Mouse (Mus musculus): ENCODE measurements around the gene Edem1. TPM values are rescaled to one million over a fixed set of nuclear protein-coding genes. Genes with fewer than 3 reads are reported as not detected.

Gene Edem1
- 13.5 and 20.8 TPM in 2 replicates for polyA plus RNA-seq (2015; fragmentation: Nextera tagmentation; extraction: Ambion mirVana)

DNA sequence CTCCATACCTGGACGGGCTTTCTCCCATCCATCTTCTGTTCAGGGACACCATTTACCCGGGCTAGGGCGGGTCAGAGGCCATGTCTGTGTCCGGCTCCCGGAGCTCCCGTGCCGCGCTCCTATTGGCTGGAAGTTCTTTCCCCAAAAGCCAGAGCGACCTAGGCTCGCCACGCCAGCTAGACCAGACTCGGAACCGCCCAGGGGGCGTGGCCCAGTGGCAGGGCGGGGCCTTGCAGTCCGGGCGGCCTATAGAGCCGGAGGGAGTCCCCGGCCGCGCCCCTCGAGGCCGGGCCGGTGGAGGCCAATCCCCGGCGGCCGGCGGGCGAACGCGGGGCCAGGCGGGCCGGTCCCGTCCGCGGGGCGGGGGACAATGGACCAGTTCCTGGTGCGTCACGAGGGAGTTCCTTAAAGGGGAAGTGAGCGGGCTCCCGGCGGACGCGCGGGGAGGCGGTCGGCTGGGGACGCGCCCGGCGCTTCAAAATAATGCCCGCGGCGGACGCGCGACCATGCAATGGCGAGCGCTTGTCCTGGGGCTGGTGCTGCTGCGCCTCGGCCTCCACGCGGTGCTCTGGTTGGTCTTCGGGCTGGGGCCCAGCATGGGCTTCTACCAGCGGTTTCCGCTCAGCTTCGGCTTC lies at the start of gene Edem1:
TSS of gene Edem1 (plus strand) at position 408 of the 635 bp plus-strand sequence.
- WGBS (ENCODE audit: insufficient replicate concordance), result under 1% methylated on average over 67 of the region's 67 CpGs
- H3K9ac ChIP-seq, result peak within 1 kb of the TSS; percentile 92
- no peaks in the 10 kb centered on the region for H3K9me3 ChIP-seq (replicated peaks)
- H3K4me1 ChIP-seq (replicated peaks), result peaks cover 61% of the 10 kb centered on the region
- peak within 1 kb of the TSS; percentile 92 for H3K4me3 ChIP-seq (replicated peaks)
- H3K27ac ChIP-seq, result peak within 1 kb of the TSS; percentile 78
- H3K4me2 ChIP-seq, result peak within 1 kb of the TSS; percentile 99
- H3K36me3 ChIP-seq, result peaks cover 8% of the 10 kb centered on the region; the same call in 1 of the 2 replicates
- DNase-seq (peak; percentile 98), ATAC-seq (ENCODE audit: low read depth) (peak; percentile 99)
- no peaks in the 10 kb centered on the region for H3K27me3 ChIP-seq

- ATAC-seq (ENCODE audit: low read depth), result no peak
- 40% methylated on average over 6 of the region's 6 CpGs for WGBS (ENCODE audit: insufficient replicate concordance)
- Histone ChIP-seq H3K27me3 (no peaks in the 10 kb centered on the region), H3K36me3 (no peaks in the 10 kb centered on the region), H3K27ac (no peak overlapping the region), H3K9me3 (replicated peaks) (no peaks in the 10 kb centered on the region), H3K4me3 (replicated peaks) (no peak overlapping the region), H3K9ac (no peak overlapping the region), H3K4me1 (replicated peaks) (peaks cover 41% of the 10 kb centered on the region), H3K4me2 (no peak overlapping the region)
- no peak for DNase-seq
These were observed 46.6 kb upstream of the Edem1 start for GRCm38 (mm10) chr6:108781865-108782264.

GRCm38 (mm10) chr6:108782526-108783183 lies 45.8 kb upstream of the Edem1 start, which contains the start of gene Arl8b:
Gene Arl8b (plus strand): TSS chr6:108783099.
- H3K4me2 ChIP-seq, result peak within 1 kb of the TSS; percentile 81
- DNase-seq (peak; percentile 88), ATAC-seq (ENCODE audit: low read depth) (peak; percentile 96)
- H3K9ac ChIP-seq, result peak within 1 kb of the TSS; percentile 97
- H3K4me1 ChIP-seq (replicated peaks), result peaks cover 37% of the 10 kb centered on the region
- peak within 1 kb of the TSS; percentile 80 for H3K27ac ChIP-seq
- no peaks in the 10 kb centered on the region for H3K9me3 ChIP-seq (replicated peaks)
- peak within 1 kb of the TSS; percentile 99 for H3K4me3 ChIP-seq (replicated peaks)
- 10% methylated on average over 36 of the region's 36 CpGs for WGBS (ENCODE audit: insufficient replicate concordance)
- H3K27me3 ChIP-seq, result no peaks in the 10 kb centered on the region
- no peaks in the 10 kb centered on the region for H3K36me3 ChIP-seq

GRCm38 (mm10) chr6:108783184-108783881 lies 45.1 kb upstream of the Edem1 start:
- H3K4me3 ChIP-seq (replicated peaks), result peak overlapping the region; percentile 99
- no peaks in the 10 kb centered on the region for H3K36me3 ChIP-seq
- peaks cover 33% of the 10 kb centered on the region for H3K4me1 ChIP-seq (replicated peaks)
- no peaks in the 10 kb centered on the region for H3K9me3 ChIP-seq (replicated peaks)
- DNase-seq (peak; percentile 12), ATAC-seq (ENCODE audit: low read depth) (peak; percentile 41; the same call in 1 of the 2 replicates)
- H3K4me2 ChIP-seq, result peak overlapping the region; percentile 81
- WGBS (ENCODE audit: insufficient replicate concordance), result under 1% methylated on average over 57 of the region's 57 CpGs
- H3K9ac ChIP-seq, result peak overlapping the region; percentile 97
- H3K27ac ChIP-seq, result peak overlapping the region; percentile 80
- H3K27me3 ChIP-seq, result no peaks in the 10 kb centered on the region

DNA sequence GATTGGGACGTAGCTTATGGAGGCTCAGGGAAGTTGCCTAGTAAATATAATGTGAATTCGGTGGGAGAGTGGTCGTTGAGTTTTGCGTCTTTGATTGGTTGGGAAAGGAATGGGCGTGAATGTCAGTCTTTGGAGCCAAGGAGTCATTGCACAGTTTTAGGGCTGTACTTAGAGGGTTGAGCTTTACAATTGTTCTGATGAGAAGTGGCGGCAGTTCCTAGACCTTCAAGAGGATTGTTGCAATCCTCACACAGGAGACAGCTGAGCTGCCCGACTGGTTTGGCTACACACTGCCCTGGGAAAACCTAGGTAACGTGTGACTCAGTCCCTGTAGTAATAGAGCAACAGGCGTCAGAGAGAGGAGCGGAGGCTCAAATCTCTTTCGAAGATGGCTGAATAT lies 44.4 kb upstream of the Edem1 start:
- H3K4me2 ChIP-seq, result peak overlapping the region; percentile 81
- peak overlapping the region; percentile 99 for H3K4me3 ChIP-seq (replicated peaks)
- 24% methylated on average over 11 of the region's 11 CpGs for WGBS (ENCODE audit: insufficient replicate concordance)
- ATAC-seq (ENCODE audit: low read depth) (no peak), DNase-seq (no peak)
- H3K4me1 ChIP-seq (replicated peaks), result peaks cover 34% of the 10 kb centered on the region
- no peaks in the 10 kb centered on the region for H3K9me3 ChIP-seq (replicated peaks)
- no peaks in the 10 kb centered on the region for H3K27me3 ChIP-seq
- H3K36me3 ChIP-seq, result peaks cover 4% of the 10 kb centered on the region; the same call in 1 of the 2 replicates
- peak overlapping the region; percentile 97 for H3K9ac ChIP-seq
- no peak overlapping the region for H3K27ac ChIP-seq

DNA sequence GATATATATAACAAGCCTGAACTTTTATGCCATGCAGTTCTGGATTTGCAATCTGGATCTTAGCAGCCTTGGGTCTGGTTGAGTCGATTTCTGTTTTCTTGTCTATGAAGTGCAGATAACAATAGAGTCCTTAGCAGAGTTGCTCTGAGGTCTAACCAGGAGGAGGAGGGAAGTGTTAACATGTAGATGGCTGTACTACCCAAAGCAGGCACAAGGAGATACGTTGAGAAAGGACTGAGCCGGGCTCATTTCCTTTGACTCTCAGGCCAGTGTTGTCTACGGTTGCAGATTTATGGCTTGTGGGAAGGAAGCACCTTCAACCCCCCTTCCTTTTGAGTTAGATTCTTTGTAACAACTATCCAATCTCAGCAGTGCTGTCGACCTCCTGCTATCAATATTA lies 43.6 kb upstream of the Edem1 start:
- H3K9ac ChIP-seq, result peak overlapping the region; percentile 97; the same call in 1 of the 2 replicates
- H3K36me3 ChIP-seq, result peaks cover 6% of the 10 kb centered on the region; the same call in 1 of the 2 replicates
- ATAC-seq (ENCODE audit: low read depth), result 0 out of 2 replicates have a peak, but pooled peaks have one; percentile 9
- H3K4me2 ChIP-seq, result peak overlapping the region; percentile 81
- H3K4me3 ChIP-seq (replicated peaks), result peak overlapping the region; percentile 99
- peaks cover 37% of the 10 kb centered on the region for H3K4me1 ChIP-seq (replicated peaks)
- H3K9me3 ChIP-seq (replicated peaks), result no peaks in the 10 kb centered on the region
- H3K27ac ChIP-seq, result no peak overlapping the region
- WGBS (ENCODE audit: insufficient replicate concordance), result 10% methylated on average over 5 of the region's 5 CpGs
- DNase-seq, result no peak
- H3K27me3 ChIP-seq, result no peaks in the 10 kb centered on the region

- Histone ChIP-seq H3K4me3 (replicated peaks) (0 out of 2 replicates have a peak overlapping the region, but pooled peaks have one; percentile 99), H3K4me2 (peak overlapping the region; percentile 81), H3K36me3 (peaks cover 6% of the 10 kb centered on the region; the same call in 1 of the 2 replicates), H3K4me1 (replicated peaks) (peaks cover 40% of the 10 kb centered on the region), H3K27ac (no peak overlapping the region), H3K9ac (no peak overlapping the region), H3K9me3 (replicated peaks) (no peaks in the 10 kb centered on the region), H3K27me3 (no peaks in the 10 kb centered on the region)
- ATAC-seq (ENCODE audit: low read depth), result no peak
- no peak for DNase-seq
- 66% methylated on average over 3 of the region's 3 CpGs for WGBS (ENCODE audit: insufficient replicate concordance)
These were observed 42.9 kb upstream of the Edem1 start for GRCm38 (mm10) chr6:108785551-108785950.

GRCm38 (mm10) chr6:108791498-108791897 lies 36.9 kb upstream of the Edem1 start:
- H3K4me3 ChIP-seq (replicated peaks), result no peak overlapping the region
- peaks cover 51% of the 10 kb centered on the region for H3K4me1 ChIP-seq (replicated peaks)
- no peaks in the 10 kb centered on the region for H3K9me3 ChIP-seq (replicated peaks)
- H3K36me3 ChIP-seq, result peaks cover 6% of the 10 kb centered on the region; the same call in 1 of the 2 replicates
- no peaks in the 10 kb centered on the region for H3K27me3 ChIP-seq
- ATAC-seq (ENCODE audit: low read depth) (0 out of 2 replicates have a peak, but pooled peaks have one; percentile 22), DNase-seq (no peak)
- H3K27ac ChIP-seq, result no peak overlapping the region; the same call in 1 of the 2 replicates
- H3K4me2 ChIP-seq, result no peak overlapping the region
- no peak overlapping the region for H3K9ac ChIP-seq
- WGBS (ENCODE audit: insufficient replicate concordance), result 52% methylated on average over 5 of the region's 5 CpGs

DNA sequence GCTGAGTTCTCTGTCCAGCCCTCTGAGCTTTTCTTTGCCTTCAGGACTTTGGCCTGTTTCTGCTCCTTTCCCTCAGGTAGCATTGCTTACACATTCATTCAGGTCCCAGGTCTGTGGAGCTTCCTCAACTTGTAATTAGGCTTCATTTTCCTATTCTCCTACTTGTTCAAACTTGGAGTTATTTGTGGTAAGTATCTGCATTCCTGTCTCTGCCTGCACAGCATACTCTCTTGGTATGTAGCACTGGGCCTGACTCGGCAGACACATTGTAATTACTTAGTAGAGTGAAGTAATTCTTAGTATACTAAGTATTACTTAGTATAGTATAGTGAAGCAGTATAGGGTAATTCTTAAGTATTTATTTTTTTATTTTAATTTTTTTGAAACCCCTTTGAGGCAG lies 32.5 kb upstream of the Edem1 start:
- no peak overlapping the region for H3K27ac ChIP-seq
- 78% methylated on average over 1 of the region's 1 CpGs for WGBS (ENCODE audit: insufficient replicate concordance)
- ATAC-seq (ENCODE audit: low read depth), result no peak
- no peaks in the 10 kb centered on the region for H3K9me3 ChIP-seq (replicated peaks)
- no peak overlapping the region for H3K9ac ChIP-seq
- H3K4me3 ChIP-seq (replicated peaks), result no peak overlapping the region
- H3K36me3 ChIP-seq, result 0 out of 2 replicates have a peak, but pooled peaks cover 2% of the 10 kb centered on the region
- no peak for DNase-seq
- peaks cover 39% of the 10 kb centered on the region for H3K4me1 ChIP-seq (replicated peaks)
- H3K4me2 ChIP-seq, result no peak overlapping the region
- no peaks in the 10 kb centered on the region for H3K27me3 ChIP-seq

GRCm38 (mm10) chr6:108796706-108797105 lies 31.7 kb upstream of the Edem1 start:
- DNase-seq, result no peak
- 59% methylated on average over 2 of the region's 2 CpGs for WGBS (ENCODE audit: insufficient replicate concordance)
- ATAC-seq (ENCODE audit: low read depth), result no peak

GRCm38 (mm10) chr6:108805194-108805593 lies 23.2 kb upstream of the Edem1 start:
- H3K27me3 ChIP-seq, result no peaks in the 10 kb centered on the region
- no peak for DNase-seq
- H3K4me2 ChIP-seq, result no peak overlapping the region
- H3K4me1 ChIP-seq (replicated peaks), result peaks cover 18% of the 10 kb centered on the region
- WGBS (ENCODE audit: insufficient replicate concordance), result 64% methylated on average over 1 of the region's 1 CpGs
- no peaks in the 10 kb centered on the region for H3K9me3 ChIP-seq (replicated peaks)
- no peak for ATAC-seq (ENCODE audit: low read depth)
- H3K9ac ChIP-seq, result no peak overlapping the region
- H3K27ac ChIP-seq, result no peak overlapping the region
- H3K4me3 ChIP-seq (replicated peaks), result no peak overlapping the region
- H3K36me3 ChIP-seq, result no peaks in the 10 kb centered on the region

More at GRCm38 (mm10) chr6:108796706-108797105, 31.7 kb upstream of the Edem1 start:
- Histone ChIP-seq H3K4me1 (replicated peaks) (peaks cover 36% of the 10 kb centered on the region), H3K9me3 (replicated peaks) (no peaks in the 10 kb centered on the region), H3K4me2 (no peak overlapping the region), H3K4me3 (replicated peaks) (no peak overlapping the region), H3K27me3 (no peaks in the 10 kb centered on the region), H3K36me3 (0 out of 2 replicates have a peak, but pooled peaks cover 2% of the 10 kb centered on the region), H3K9ac (no peak overlapping the region), H3K27ac (no peak overlapping the region)

All from liver, embryonic 13.5 days (tissue).